In genomic region chr14:30716051-30716952, GRCm38 (mm10) we compare ENCODE assay signal across 8 mouse cellular contexts. TPM values are rescaled to one million over a fixed set of nuclear protein-coding genes. Genes with fewer than 3 reads are reported as not detected.
DNase-seq lines count a peak whose midpoint lies in the region; ATAC-seq and TF ChIP-seq lines count a peak whose summit lies in the region.

No protein-coding gene starts in this region.

- peak overlapping the region; percentile 96 for H3K4me3 ChIP-seq in left cerebral cortex, adult 2 months
- H3K4me3 ChIP-seq in cortical plate, adult 2 months (ENCODE audit: insufficient read depth, low read length): peak overlapping the region; percentile 81
- H3K4me3 ChIP-seq in hindbrain, postnatal 0 days (ENCODE audit: low read length): peak overlapping the region; percentile 95
- peak overlapping the region; percentile 80 for H3K4me3 ChIP-seq in limb, embryonic 11.5 days (ENCODE audit: low read depth, low read length)
- peak overlapping the region; percentile 90 for H3K4me3 ChIP-seq in midbrain, embryonic 10.5 days

- DNase-seq in left cerebral cortex, adult 2 months (ENCODE audit: extremely low spot score in 1 of 2, low spot score in 2 of 2): peak; percentile 60 to 64
- DNase-seq in left cerebral cortex, postnatal 4 days: no peak
- DNase-seq in gastrocnemius, postnatal 10 days: peak; percentile 72
- peak; percentile 84 for DNase-seq in hindbrain, postnatal 0 days (ENCODE audit: low spot score)
- DNase-seq in limb, embryonic 11.5 days (ENCODE audit: low spot score): peak; percentile 79
- DNase-seq in midbrain, embryonic 10.5 days (ENCODE audit: low spot score): peak; percentile 80
- DNase-seq in spleen, adult 18-20 months: peak; percentile 32 to 57

- peak; percentile 59 for ATAC-seq in hindbrain, postnatal 0 days
- peak; percentile 55; the same call in 1 of the 2 replicates for ATAC-seq in limb, embryonic 11.5 days (ENCODE audit: insufficient number of reproducible peaks, low FRiP score, low TSS enrichment, low read depth)

- intact Hi-C loops in left cerebral cortex, adult 2 months (cut with DNase I): loop anchor here (10.0 kb wide), 1 partner anchor 148 kb away; no protein-coding TSS in a partner anchor
- intact Hi-C loops in left cerebral cortex, postnatal 4 days (cut with DNase I): loop anchor here (5.0 to 10.0 kb wide), 2 partner anchors 111 to 228 kb away; partner anchors contain the start of genes Itih1 and Tmem110

- H3K27ac ChIP-seq in left cerebral cortex, adult 2 months: peak overlapping the region; percentile 93
- no peak overlapping the region for H3K27ac ChIP-seq in cortical plate, adult 2 months (ENCODE audit: insufficient read depth, low read length)
- peak overlapping the region; percentile 85 for H3K27ac ChIP-seq in hindbrain, postnatal 0 days
- H3K27ac ChIP-seq in limb, embryonic 11.5 days (replicated peaks; ENCODE audit: low read depth, low read length): peak overlapping the region; percentile 90
- H3K27ac ChIP-seq in midbrain, embryonic 10.5 days (replicated peaks): peak overlapping the region; percentile 97

- H3K4me1 ChIP-seq in cortical plate, adult 2 months (ENCODE audit: control insufficient read depth, insufficient read depth, low read length): peaks cover 2% of the 10 kb centered on the region; the same call in 1 of the 2 replicates
- H3K4me1 ChIP-seq in hindbrain, postnatal 0 days (ENCODE audit: insufficient read depth, low read length): no peaks in the 10 kb centered on the region
- H3K4me1 ChIP-seq in limb, embryonic 11.5 days (ENCODE audit: control insufficient read depth, insufficient read depth, low read length): 0 out of 2 replicates have a peak, but pooled peaks cover 3% of the 10 kb centered on the region
- peaks cover 26% of the 10 kb centered on the region for H3K4me1 ChIP-seq in midbrain, embryonic 10.5 days

- TF ChIP-seq CTCF in left cerebral cortex, adult 2 months (IDR thresholded peaks at IDR 0.05): no peak
- TF ChIP-seq CTCF in cortical plate, adult 2 months (IDR thresholded peaks at IDR 0.05; ENCODE audit: extremely low read depth, insufficient read depth, low read length): no peak
- TF ChIP-seq CTCF in hindbrain, postnatal 0 days (IDR thresholded peaks at IDR 0.05; ENCODE audit: low read depth): no peak

- WGBS in hindbrain, postnatal 0 days: under 1% methylated on average over 79 of the region's 106 CpGs
- under 1% methylated on average over 77 of the region's 106 CpGs for WGBS in limb, embryonic 11.5 days
- under 1% methylated on average over 93 of the region's 106 CpGs for WGBS in midbrain, embryonic 10.5 days

- H3K4me2 ChIP-seq in hindbrain, postnatal 0 days (ENCODE audit: low read depth, low read length): peak overlapping the region; percentile 76
- peak overlapping the region; percentile 75 for H3K4me2 ChIP-seq in limb, embryonic 11.5 days (ENCODE audit: low read depth, severe bottlenecking)

- H3K36me3 ChIP-seq in hindbrain, postnatal 0 days (ENCODE audit: insufficient read depth, low read length): no peaks in the 10 kb centered on the region
- no peaks in the 10 kb centered on the region for H3K36me3 ChIP-seq in limb, embryonic 11.5 days (ENCODE audit: control insufficient read depth, insufficient read depth, low read length)
- H3K36me3 ChIP-seq in midbrain, embryonic 10.5 days: no peaks in the 10 kb centered on the region

- H3K27me3 ChIP-seq in hindbrain, postnatal 0 days (ENCODE audit: insufficient read depth, low read length): no peaks in the 10 kb centered on the region
- peaks cover 5% of the 10 kb centered on the region; the same call in 1 of the 2 replicates for H3K27me3 ChIP-seq in limb, embryonic 11.5 days (ENCODE audit: control insufficient read depth, insufficient read depth, low read length)
- H3K27me3 ChIP-seq in midbrain, embryonic 10.5 days (ENCODE audit: low read depth, poor library complexity, severe bottlenecking): peaks cover 16% of the 10 kb centered on the region

- no peak for TF ChIP-seq POLR2A in cortical plate, adult 2 months (IDR thresholded peaks at IDR 0.05; ENCODE audit: extremely low read depth, insufficient read depth, low read length)

- no peaks in the 10 kb centered on the region for H3K9me3 ChIP-seq in hindbrain, postnatal 0 days (ENCODE audit: low read length)
- no peaks in the 10 kb centered on the region for H3K9me3 ChIP-seq in limb, embryonic 11.5 days (ENCODE audit: control insufficient read depth, low read length)
- H3K9me3 ChIP-seq in midbrain, embryonic 10.5 days (replicated peaks): no peaks in the 10 kb centered on the region

- H3K9ac ChIP-seq in hindbrain, postnatal 0 days (replicated peaks; ENCODE audit: low read length): peak overlapping the region; percentile 89
- peak overlapping the region; percentile 94 for H3K9ac ChIP-seq in limb, embryonic 11.5 days (ENCODE audit: low read length)

RNA-seq across cellular contexts. Expression of gene Sfmbt1, which starts 1.7 kb away (rescaled TPM):
- 10 to 100 TPM; 38.4 to 38.8 TPM for total RNA-seq in left cerebral cortex, adult 2 months (2021)
- total RNA-seq in left cerebral cortex, postnatal 4 days (2021): 10 to 100 TPM; 28.3 to 32.4 TPM
- polyA plus RNA-seq in cortical plate, adult 2 months (2012; rRNA removed): 6.7 and 7.3 TPM in 2 replicates
- 10 to 100 TPM in 1 of 2 experiments, 1 to 10 TPM in 1; 9.7 to 12.7 TPM for total RNA-seq in gastrocnemius, postnatal 10 days (2021)
- total RNA-seq in hindbrain, postnatal 0 days (2014; rRNA removed): 5.8 and 9.7 TPM in 2 replicates
- polyA plus RNA-seq in hindbrain, postnatal 0 days (2015; fragmentation: Nextera tagmentation; extraction: Ambion mirVana): 13.3 and 13.4 TPM in 2 replicates
- 19.8 and 19.9 TPM in 2 replicates for polyA plus RNA-seq in limb, embryonic 11.5 days (2014; fragmentation: Nextera tagmentation; extraction: Ambion mirVana)
- 22.4 and 22.6 TPM in 2 replicates for polyA plus RNA-seq in midbrain, embryonic 10.5 days (2016; fragmentation: Nextera tagmentation; extraction: Ambion mirVana)
